Mouse (Mus musculus): ENCODE data around the gene Pole2. TPM values are rescaled to one million over a fixed set of nuclear protein-coding genes. Genes with fewer than 3 reads are reported as not detected.

Gene Pole2
- polyA plus RNA-seq, 1 experiment: 1.9 TPM

- H3K27ac ChIP-seq (ENCODE audit: insufficient read depth, low read depth, low read length): no peak overlapping the region
- no peak for DNase-seq
Measured at GRCm38 (mm10) chr12:69156436-69156835, 71.6 kb downstream of the Pole2 start.

DNA sequence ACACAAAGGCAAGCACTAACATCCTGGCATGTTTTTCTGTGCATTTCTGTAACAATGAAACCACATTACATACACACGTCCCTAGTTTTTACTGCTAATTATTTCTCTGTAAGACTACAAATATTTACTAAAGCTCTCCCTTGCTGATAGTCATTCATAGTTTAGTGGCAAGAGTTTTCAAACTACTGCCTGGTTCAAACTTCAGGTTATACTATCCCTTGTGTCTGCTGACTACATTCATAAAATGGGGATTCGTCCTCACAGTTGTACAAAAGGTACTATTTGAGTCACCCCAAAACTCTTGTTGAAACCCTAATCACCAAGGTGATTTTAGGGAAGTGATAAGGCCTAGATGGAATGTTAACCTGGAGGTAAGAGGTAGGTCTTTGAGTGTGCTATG is 72.1 kb downstream of the Pole2 start:
- 90% methylated on average over 2 of the region's 2 CpGs for WGBS
- no peak overlapping the region for H3K27ac ChIP-seq (ENCODE audit: insufficient read depth, low read depth, low read length)
- peaks cover 6% of the 10 kb centered on the region; the same call in 1 of the 2 replicates for H3K4me1 ChIP-seq (ENCODE audit: control insufficient read depth, insufficient read depth, low read length)
- TF ChIP-seq CTCF (conservative IDR thresholded peaks at IDR 0.05; ENCODE audit: insufficient read depth, insufficient read length, low read depth, low read length) (no peak), POLR2A (IDR thresholded peaks at IDR 0.05; ENCODE audit: low read depth, low read length) (no peak)
- H3K4me3 ChIP-seq (ENCODE audit: insufficient read depth, low read depth, low read length): no peak overlapping the region
- H3K36me3 ChIP-seq (ENCODE audit: control insufficient read depth, insufficient read depth, low read length): peaks cover 10% of the 10 kb centered on the region
- H3K27me3 ChIP-seq (replicated peaks; ENCODE audit: control insufficient read depth, insufficient read depth, low read length): no peaks in the 10 kb centered on the region
- no peak for DNase-seq

More at GRCm38 (mm10) chr12:69156436-69156835, 71.6 kb downstream of the Pole2 start:
- Histone ChIP-seq H3K27me3 (replicated peaks; ENCODE audit: control insufficient read depth, insufficient read depth, low read length) (no peaks in the 10 kb centered on the region), H3K4me3 (ENCODE audit: insufficient read depth, low read depth, low read length) (no peak overlapping the region), H3K4me1 (ENCODE audit: control insufficient read depth, insufficient read depth, low read length) (peaks cover 6% of the 10 kb centered on the region; the same call in 1 of the 2 replicates), H3K36me3 (ENCODE audit: control insufficient read depth, insufficient read depth, low read length) (peaks cover 10% of the 10 kb centered on the region)
- no peak for TF ChIP-seq POLR2A (IDR thresholded peaks at IDR 0.05; ENCODE audit: low read depth, low read length)
- TF ChIP-seq CTCF (conservative IDR thresholded peaks at IDR 0.05; ENCODE audit: insufficient read depth, insufficient read length, low read depth, low read length): no peak
- 90% methylated on average over 4 of the region's 4 CpGs for WGBS

Other genes starting within 250 kb of the Pole2 start
- 1,269 and 1,739 TPM in 2 replicates for gene Rps29, start 69.0 kb downstream of the Pole2 start, polyA plus RNA-seq (2012; rRNA removed)
- 0.14 TPM in 1 of 2 replicates, not detected in the other for gene Lrr1, start 59.4 kb downstream of the Pole2 start, polyA plus RNA-seq (2012; rRNA removed)
- 157 and 190 TPM in 2 replicates for gene Rpl36al, start 44.1 kb downstream of the Pole2 start, polyA plus RNA-seq (2012; rRNA removed)
- 30.8 and 32.6 TPM in 2 replicates for gene Mgat2, start 44.0 kb downstream of the Pole2 start, polyA plus RNA-seq (2012; rRNA removed)
- gene Gm49383, start 31.1 kb downstream of the Pole2 start, polyA plus RNA-seq (2012; rRNA removed): 2.6 and 3.1 TPM in 2 replicates
- gene Dnaaf2, start 29.8 kb downstream of the Pole2 start, polyA plus RNA-seq (2012; rRNA removed): 1.3 and 1.5 TPM in 2 replicates
- 0.57 and 0.78 TPM in 2 replicates for gene Gm49384, start 23.9 kb downstream of the Pole2 start, polyA plus RNA-seq (2012; rRNA removed)
- 2.9 and 5.9 TPM in 2 replicates for gene Klhdc1, start 13.0 kb upstream of the Pole2 start, polyA plus RNA-seq (2012; rRNA removed)
- gene Klhdc2, start 68.5 kb upstream of the Pole2 start, polyA plus RNA-seq (2012; rRNA removed): 41.0 and 42.8 TPM in 2 replicates
- gene Nemf, start 129.0 kb upstream of the Pole2 start, polyA plus RNA-seq (2012; rRNA removed): 3.4 and 4.7 TPM in 2 replicates
- 90.7 and 95.6 TPM in 2 replicates for gene Arf6, start 144.0 kb upstream of the Pole2 start, polyA plus RNA-seq (2012; rRNA removed)
- 0.94 and 1.4 TPM in 2 replicates for gene Gm9887, start 144.3 kb upstream of the Pole2 start, polyA plus RNA-seq (2012; rRNA removed)